ENCODE assay signal across 8 mouse cellular contexts in genomic region chr16:93711411-93712188, GRCm38 (mm10). TPM values are rescaled to one million over a fixed set of nuclear protein-coding genes. Genes with fewer than 3 reads are reported as not detected.
DNase-seq lines count a peak whose midpoint lies in the region; ATAC-seq and TF ChIP-seq lines count a peak whose summit lies in the region.

Gene Dop1b, plus strand, starts transcription at chr16:93711904.

- no peak for TF ChIP-seq RAD21 in MEL (IDR thresholded peaks at IDR 0.05; ENCODE audit: low read depth, low read length)

- H3K9ac ChIP-seq in MEL (ENCODE audit: control insufficient read depth, low read depth, low read length, poor library complexity, severe bottlenecking), result peak within 1 kb of the TSS; percentile 78
- peak within 1 kb of the TSS; percentile 86 for H3K9ac ChIP-seq in forebrain, postnatal 0 days
- H3K9ac ChIP-seq in lung, embryonic 15.5 days, result peak within 1 kb of the TSS; percentile 71

- TF ChIP-seq CTCF in MEL (IDR thresholded peaks at IDR 0.05 in 2 of 3, conservative IDR thresholded peaks at IDR 0.05 in 1 of 3; ENCODE audit: control insufficient read depth in 1 of 3, insufficient read depth in 1 of 3, low read depth in 2 of 3, low read length in 3 of 3, poor library complexity in 1 of 3, severe bottlenecking in 1 of 3), result no peak
- TF ChIP-seq CTCF in cerebellum, adult 2 months (IDR thresholded peaks at IDR 0.05; ENCODE audit: borderline replicate concordance, insufficient read depth, low read depth, low read length), result no peak
- 0 out of 2 replicates have a peak, but pooled peaks have one; percentile 7 for TF ChIP-seq CTCF in forebrain, postnatal 0 days (IDR thresholded peaks at IDR 0.05; ENCODE audit: low read depth)

- WGBS in cerebellum, adult 2 months, result under 1% methylated on average over 75 of the region's 77 CpGs
- 2% methylated on average over 71 of the region's 77 CpGs for WGBS in forebrain, postnatal 0 days
- WGBS in lung, embryonic 15.5 days, result under 1% methylated on average over 62 of the region's 77 CpGs

- peak within 1 kb of the TSS; percentile 87 to 99 for H3K4me3 ChIP-seq in MEL (ENCODE audit: control insufficient read depth in 1 of 2, insufficient read depth in 1 of 2, low read depth in 2 of 2, low read length in 2 of 2)
- H3K4me3 ChIP-seq in cerebellum, adult 2 months (replicated peaks; ENCODE audit: insufficient read depth, low read depth, low read length), result peak within 1 kb of the TSS; percentile 85
- peak within 1 kb of the TSS; percentile 82 for H3K4me3 ChIP-seq in forebrain, postnatal 0 days (ENCODE audit: low read depth, low read length)
- H3K4me3 ChIP-seq in lung, embryonic 15.5 days, result peak within 1 kb of the TSS; percentile 79

- H3K36me3 ChIP-seq in MEL (ENCODE audit: control insufficient read depth in 1 of 2, insufficient read depth in 2 of 2, low read length in 2 of 2), result peaks cover 0 to 4% of the 10 kb centered on the region in 2 experiments; a peak in 1 of 4 replicates
- H3K36me3 ChIP-seq in forebrain, postnatal 0 days (ENCODE audit: insufficient read depth), result peaks cover 5% of the 10 kb centered on the region; the same call in 1 of the 2 replicates
- no peaks in the 10 kb centered on the region for H3K36me3 ChIP-seq in lung, embryonic 15.5 days

- peaks cover 1% of the 10 kb centered on the region; the same call in 1 of the 2 replicates for H3K79me2 ChIP-seq in MEL (ENCODE audit: control insufficient read depth, insufficient read depth, low read length, poor library complexity)

- no peak for TF ChIP-seq EP300 in MEL (IDR thresholded peaks at IDR 0.05; ENCODE audit: low read depth in 1 of 2, low read length in 2 of 2)

- no peaks in the 10 kb centered on the region for H3K9me3 ChIP-seq in MEL (replicated peaks; ENCODE audit: insufficient read depth, low read length)
- H3K9me3 ChIP-seq in forebrain, postnatal 0 days (ENCODE audit: low read length), result no peaks in the 10 kb centered on the region
- H3K9me3 ChIP-seq in lung, embryonic 15.5 days, result no peaks in the 10 kb centered on the region

- peak within 1 kb of the TSS; percentile 72 for H3K4me2 ChIP-seq in forebrain, postnatal 0 days (ENCODE audit: low read depth)
- peak within 1 kb of the TSS; percentile 97 for H3K4me2 ChIP-seq in lung, embryonic 15.5 days

- ATAC-seq in forebrain, postnatal 0 days, result peak; percentile 88
- peak; percentile 93 for ATAC-seq in lung, embryonic 15.5 days (ENCODE audit: borderline replicate concordance, extremely low read depth, low FRiP score, low TSS enrichment)

- TF ChIP-seq POLR2A in MEL (IDR thresholded peaks at IDR 0.05; ENCODE audit: control insufficient read depth in 1 of 2, insufficient read depth in 1 of 2, low read depth in 1 of 2, low read length in 2 of 2, poor library complexity in 1 of 2), result peak; percentile 63 to 71; a peak in 3 of 4 replicates
- peak; percentile 71 for TF ChIP-seq POLR2A in cerebellum, adult 2 months (IDR thresholded peaks at IDR 0.05; ENCODE audit: borderline replicate concordance, insufficient read depth, low read length)

- H3K4me1 ChIP-seq in MEL (ENCODE audit: control insufficient read depth in 1 of 2, insufficient read depth in 2 of 2, low read length in 2 of 2), result peaks cover 3 to 10% of the 10 kb centered on the region in 2 experiments; a peak in 3 of 4 replicates
- peaks cover 14% of the 10 kb centered on the region; the same call in 1 of the 2 replicates for H3K4me1 ChIP-seq in cerebellum, adult 2 months (ENCODE audit: control insufficient read depth, insufficient read depth, low read length)
- H3K4me1 ChIP-seq in forebrain, postnatal 0 days (ENCODE audit: insufficient read depth), result peaks cover 6% of the 10 kb centered on the region
- H3K4me1 ChIP-seq in lung, embryonic 15.5 days, result peaks cover 25% of the 10 kb centered on the region

- H3K27ac ChIP-seq in MEL (ENCODE audit: control insufficient read depth, low read depth, low read length), result no peak within 1 kb of the TSS; the same call in 1 of the 2 replicates
- peak within 1 kb of the TSS; percentile 63 for H3K27ac ChIP-seq in cerebellum, adult 2 months (ENCODE audit: insufficient read depth, low read length)
- peak within 1 kb of the TSS; percentile 85 for H3K27ac ChIP-seq in forebrain, postnatal 0 days (ENCODE audit: low read depth, low read length)
- peak within 1 kb of the TSS; percentile 38; the same call in 1 of the 2 replicates for H3K27ac ChIP-seq in lung, embryonic 15.5 days

- no peaks in the 10 kb centered on the region; a peak in 1 of 4 replicates for H3K27me3 ChIP-seq in MEL (ENCODE audit: control insufficient read depth in 1 of 2, insufficient read depth in 2 of 2, low read length in 2 of 2)
- no peaks in the 10 kb centered on the region for H3K27me3 ChIP-seq in cerebellum, adult 2 months (ENCODE audit: control insufficient read depth, insufficient read depth, low read length)
- no peaks in the 10 kb centered on the region for H3K27me3 ChIP-seq in forebrain, postnatal 0 days (ENCODE audit: insufficient read depth, low read length)
- H3K27me3 ChIP-seq in lung, embryonic 15.5 days, result peaks cover 7% of the 10 kb centered on the region; the same call in 1 of the 2 replicates

- DNase-seq in MEL (ENCODE audit: low read depth, low spot score), result peak; percentile 96
- peak; percentile 98 to 100 for DNase-seq in cerebellum, adult 2 months
- DNase-seq in forebrain, postnatal 0 days, result peak; percentile 98
- peak; percentile 100 for DNase-seq in heart, postnatal 4 days
- DNase-seq in layer of hippocampus, adult 8-10 months (ENCODE audit: low spot score in 2 of 2), result peak; percentile 95 to 98
- peak; percentile 97 for DNase-seq in ovary, adult 18-20 months (ENCODE audit: low spot score)
- DNase-seq in thymus, postnatal 0 days (ENCODE audit: low spot score), result peak; percentile 97

TF ChIP-seq in MEL, 35 proteins besides CTCF, POLR2A, EP300 and RAD21 (continues in another document):
- TF ChIP-seq ETS1 (IDR thresholded peaks at IDR 0.05; ENCODE audit: low read depth, low read length) (0 out of 2 replicates have a peak, but pooled peaks have one; percentile 0), KAT2A (conservative IDR thresholded peaks at IDR 0.05; ENCODE audit: low read depth, low read length) (no peak), RCOR1 (IDR thresholded peaks at IDR 0.05; ENCODE audit: low read depth, low read length) (no peak), MXI1 (IDR thresholded peaks at IDR 0.05; ENCODE audit: low read depth, low read length) (no peak; the same call in 1 of the 2 replicates), POLR2AphosphoS2 (IDR thresholded peaks at IDR 0.05; ENCODE audit: low read length) (no peak), CHD2 (IDR thresholded peaks at IDR 0.05; ENCODE audit: low read length) (no peak), POLR2AphosphoS5 (IDR thresholded peaks at IDR 0.05; ENCODE audit: borderline replicate concordance, low read depth, low read length) (no peak), USF2 (IDR thresholded peaks at IDR 0.05; ENCODE audit: borderline replicate concordance in 1 of 2, insufficient read depth in 1 of 2, low read depth in 1 of 2, low read length in 2 of 2) (no peak), MAZ (IDR thresholded peaks at IDR 0.05; ENCODE audit: low read depth, low read length) (peak; percentile 68; the same call in 1 of the 2 replicates), CHD1 (IDR thresholded peaks at IDR 0.05; ENCODE audit: low read depth, low read length) (no peak), USF1 (IDR thresholded peaks at IDR 0.05; ENCODE audit: low read depth, low read length) (no peak; the same call in 1 of the 2 replicates), ELF1 (IDR thresholded peaks at IDR 0.05; ENCODE audit: low read depth, low read length) (0 out of 2 replicates have a peak, but pooled peaks have one; percentile 49), MAFK (IDR thresholded peaks at IDR 0.05; ENCODE audit: borderline replicate concordance, low read depth, low read length) (no peak), MAX (IDR thresholded peaks at IDR 0.05; ENCODE audit: low read length) (no peak), JUND (IDR thresholded peaks at IDR 0.05; ENCODE audit: low read depth, low read length) (no peak), GABPA (IDR thresholded peaks at IDR 0.05; ENCODE audit: low read depth, low read length) (no peak), NRF1 (IDR thresholded peaks at IDR 0.05; ENCODE audit: insufficient read depth, low read depth, low read length, poor library complexity, severe bottlenecking) (no peak), GATA1 (IDR thresholded peaks at IDR 0.05; ENCODE audit: low read depth, low read length) (no peak), SIN3A (IDR thresholded peaks at IDR 0.05; ENCODE audit: low read length) (no peak; the same call in 1 of the 2 replicates), ZKSCAN1 (IDR thresholded peaks at IDR 0.05; ENCODE audit: low read depth, low read length) (no peak), ZNF384 (IDR thresholded peaks at IDR 0.05; ENCODE audit: low read depth, low read length) (0 out of 2 replicates have a peak, but pooled peaks have one; percentile 4), HCFC1 (IDR thresholded peaks at IDR 0.05; ENCODE audit: low read depth, low read length) (no peak), TBP (IDR thresholded peaks at IDR 0.05; ENCODE audit: low read depth, low read length) (no peak), ZC3H11A (IDR thresholded peaks at IDR 0.05; ENCODE audit: low read depth, low read length) (no peak), MYB (IDR thresholded peaks at IDR 0.05; ENCODE audit: low read depth, low read length) (no peak), MEF2A (IDR thresholded peaks at IDR 0.05; ENCODE audit: extremely low read depth, insufficient replicate concordance, low read depth, low read length, poor library complexity, severe bottlenecking) (no peak), E2F4 (IDR thresholded peaks at IDR 0.05; ENCODE audit: borderline replicate concordance, low read depth, low read length) (no peak), UBTF (IDR thresholded peaks at IDR 0.05; ENCODE audit: borderline replicate concordance, insufficient read depth, low read depth, low read length) (peak; percentile 55; the same call in 1 of the 2 replicates), TAL1 (IDR thresholded peaks at IDR 0.05; ENCODE audit: low read length) (no peak)

RNA-seq across cellular contexts. Expression of gene Dop1b, which starts in this region (rescaled TPM):
- total RNA-seq in MEL (2012; rRNA removed), result 5.8 TPM in 2 replicates
- polyA plus RNA-seq in MEL (2012; ENCODE audit: insufficient read depth in 1 of 2, insufficient read length in 2 of 2, low read depth in 1 of 2, low replicate concordance in 2 of 2, missing spikeins in 1 of 2), result 10 to 100 TPM in 1 of 2 experiments, not detected in 1; 11.3 TPM
- polyA plus RNA-seq in cerebellum, adult 2 months (2012; rRNA removed), result 102 and 103 TPM in 2 replicates
- total RNA-seq in forebrain, postnatal 0 days (2014; rRNA removed), result 38.7 and 48.4 TPM in 2 replicates
- 19.4 and 22.0 TPM in 2 replicates for polyA plus RNA-seq in forebrain, postnatal 0 days (2015; fragmentation: Nextera tagmentation; extraction: Ambion mirVana)
- total RNA-seq in heart, postnatal 4 days (2021), result 10 to 100 TPM; 15.0 to 18.3 TPM
- 100 to 1,000 TPM in 3 of 4 experiments, 10 to 100 TPM in 1; 88.7 to 126 (median 112) TPM for total RNA-seq in layer of hippocampus, adult 8-10 months (2022)
- 14.2 and 16.7 TPM in 2 replicates for polyA plus RNA-seq in lung, embryonic 15.5 days (2015; fragmentation: Nextera tagmentation; extraction: Ambion mirVana)
- polyA plus RNA-seq in thymus, postnatal 0 days (2015; fragmentation: Nextera tagmentation; extraction: Ambion mirVana), result 11.9 and 17.1 TPM in 2 replicates
